Mouse (Mus musculus): ENCODE data around the gene Matn4.
"Not testable (repeated sequence)": the region's sequence is repeated elsewhere in the genome, so short reads cannot be mapped to it uniquely, and the experiment has no call there.

Gene Matn4

GRCm38 (mm10) chr2:164366947-164367346, 38.0 kb downstream of the Matn4 start:
- no peak for DNase-seq

GRCm38 (mm10) chr2:164360974-164361657, 43.8 kb downstream of the Matn4 start:
- no peak for DNase-seq

GRCm38 (mm10) chr2:164359668-164360067, 45.3 kb downstream of the Matn4 start:
- no peak for DNase-seq

GRCm38 (mm10) chr2:164359031-164359430, 45.9 kb downstream of the Matn4 start:
- DNase-seq: no peak

GRCm38 (mm10) chr2:164358373-164358772, 46.6 kb downstream of the Matn4 start:
- peak in 1 of 2 experiments; percentile 25 for DNase-seq

GRCm38 (mm10) chr2:164356177-164356967, 48.6 kb downstream of the Matn4 start:
- DNase-seq: no peak

- no peak for DNase-seq
Measured at GRCm38 (mm10) chr2:164353356-164353755, 51.6 kb downstream of the Matn4 start.

GRCm38 (mm10) chr2:164352697-164353096, 52.3 kb downstream of the Matn4 start:
- no peak for DNase-seq

GRCm38 (mm10) chr2:164348980-164349379, 56.0 kb downstream of the Matn4 start:
- peak in 1 of 2 experiments; percentile 55 for DNase-seq

- DNase-seq: not testable (repeated sequence)
Measured at GRCm38 (mm10) chr2:164347697-164348096, 57.3 kb downstream of the Matn4 start.

- DNase-seq: not testable (repeated sequence)
Measured at GRCm38 (mm10) chr2:164343732-164344131, 61.2 kb downstream of the Matn4 start.

Measured in kidney, postnatal 25 days (tissue).